Mouse (Mus musculus) cortical plate, adult 2 months (tissue): ENCODE measurements at regions not wholly inside any gene's neighbourhood (a gene's known extent, or its start where the extent isn't known, plus 50 kb on each side); places are given as distances from the start of the nearest gene placed in this dataset.

ENCODE experiments used
- H3K27ac ChIP-seq: fragments of 200-500 bp; 2 replicates; pipeline ENCODE4 v1.5.1; 2012; ENCODE audit warnings: low read length, control low read depth, inconsistent platforms; ENCODE audit not compliant: insufficient read depth
- H3K4me1 ChIP-seq: fragments of 200-500 bp; 2 replicates; pipeline ENCODE4 v1.6.1; 2011; ENCODE audit warnings: low read length; ENCODE audit not compliant: control insufficient read depth, insufficient read depth
- H3K4me3 ChIP-seq: fragments of 200-500 bp; 2 replicates; pipeline ENCODE4 v1.5.1; 2011; ENCODE audit warnings: mild to moderate bottlenecking, low read length, control low read depth; ENCODE audit not compliant: insufficient read depth
- CTCF ChIP-seq: fragments of 200-500 bp; IDR thresholded peaks from 2 replicates; pipeline ENCODE4 v1.5.1; 2011; ENCODE audit warnings: mild to moderate bottlenecking, control low read depth, low read length; ENCODE audit not compliant: insufficient read depth; ENCODE audit errors: extremely low read depth
- POLR2A ChIP-seq: fragments of 200-500 bp; IDR thresholded peaks from 2 replicates; pipeline ENCODE4 v1.6.1; 2011; ENCODE audit warnings: mild to moderate bottlenecking, low read length, control low read depth; ENCODE audit not compliant: insufficient read depth; ENCODE audit errors: extremely low read depth

DNA sequence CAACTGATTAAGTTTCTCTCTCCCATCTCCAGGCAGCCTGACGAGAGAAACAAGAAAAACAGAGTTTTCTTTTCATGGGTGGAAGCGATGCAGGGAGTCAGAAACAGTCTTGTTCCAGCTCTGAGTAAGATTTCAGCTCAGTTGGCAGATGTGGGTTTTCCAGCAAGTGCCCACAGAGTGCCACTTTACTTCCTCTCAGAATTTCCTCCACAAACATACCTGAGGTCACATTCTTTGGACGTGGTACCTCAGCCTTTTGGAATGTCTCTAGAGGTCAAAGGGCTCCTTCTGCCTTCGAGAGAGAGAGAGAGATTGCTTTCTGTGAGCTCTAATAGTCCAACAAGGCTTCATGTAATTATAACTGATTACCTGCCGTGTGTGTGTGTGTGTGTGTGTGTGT, 172.0 kb downstream of the Bcl2l11 start:
- H3K4me3 ChIP-seq, result no peak overlapping the region
- TF ChIP-seq POLR2A, result no peak
- TF ChIP-seq CTCF, result no peak
- H3K27ac ChIP-seq, result no peak overlapping the region

GRCm38 (mm10) chr2:128298996-128299395, 173.2 kb downstream of the Bcl2l11 start:
- TF ChIP-seq POLR2A (no peak), CTCF (no peak)
- Histone ChIP-seq H3K4me3 (no peak overlapping the region), H3K27ac (no peak overlapping the region), H3K4me1 (no peaks in the 10 kb centered on the region; the same call in 1 of the 2 replicates)

More for the DNA sequence above, 172.0 kb downstream of the Bcl2l11 start:
- no peaks in the 10 kb centered on the region; the same call in 1 of the 2 replicates for H3K4me1 ChIP-seq

DNA sequence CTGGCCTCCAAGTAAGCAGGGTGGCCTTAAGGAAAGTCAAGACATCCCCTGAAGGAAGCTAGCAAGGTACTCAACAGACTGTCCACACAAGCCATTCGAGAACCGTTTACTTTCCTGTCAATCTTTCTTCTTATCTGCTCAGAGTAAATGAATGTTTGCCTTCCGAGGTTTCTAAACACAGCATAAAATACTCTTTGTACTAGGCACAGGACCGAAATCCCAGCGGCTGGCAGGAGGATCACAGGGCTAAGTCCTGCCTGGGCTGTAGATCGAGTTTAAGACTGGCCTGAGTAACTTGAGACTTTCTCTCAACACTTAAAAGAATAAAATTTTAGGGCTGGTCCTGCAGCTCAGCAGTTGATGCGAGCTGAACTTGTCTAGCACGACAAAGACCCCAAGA, 175.9 kb downstream of the Bcl2l11 start:
- no peaks in the 10 kb centered on the region for H3K4me1 ChIP-seq

GRCm38 (mm10) chr2:128304063-128304712, 178.3 kb downstream of the Bcl2l11 start:
- TF ChIP-seq POLR2A (no peak), CTCF (no peak)
- H3K4me1 ChIP-seq, result no peaks in the 10 kb centered on the region
- no peak overlapping the region for H3K4me3 ChIP-seq
- no peak overlapping the region for H3K27ac ChIP-seq

More for the DNA sequence above, 175.9 kb downstream of the Bcl2l11 start:
- Histone ChIP-seq H3K27ac (no peak overlapping the region), H3K4me3 (no peak overlapping the region)
- TF ChIP-seq CTCF, result no peak
- no peak for TF ChIP-seq POLR2A

- Histone ChIP-seq H3K4me3 (no peak overlapping the region), H3K27ac (no peak overlapping the region), H3K4me1 (no peaks in the 10 kb centered on the region; the same call in 1 of the 2 replicates)
- TF ChIP-seq POLR2A (no peak), CTCF (no peak)
Measured at GRCm38 (mm10) chr2:128306693-128307092, 180.9 kb downstream of the Bcl2l11 start.

DNA sequence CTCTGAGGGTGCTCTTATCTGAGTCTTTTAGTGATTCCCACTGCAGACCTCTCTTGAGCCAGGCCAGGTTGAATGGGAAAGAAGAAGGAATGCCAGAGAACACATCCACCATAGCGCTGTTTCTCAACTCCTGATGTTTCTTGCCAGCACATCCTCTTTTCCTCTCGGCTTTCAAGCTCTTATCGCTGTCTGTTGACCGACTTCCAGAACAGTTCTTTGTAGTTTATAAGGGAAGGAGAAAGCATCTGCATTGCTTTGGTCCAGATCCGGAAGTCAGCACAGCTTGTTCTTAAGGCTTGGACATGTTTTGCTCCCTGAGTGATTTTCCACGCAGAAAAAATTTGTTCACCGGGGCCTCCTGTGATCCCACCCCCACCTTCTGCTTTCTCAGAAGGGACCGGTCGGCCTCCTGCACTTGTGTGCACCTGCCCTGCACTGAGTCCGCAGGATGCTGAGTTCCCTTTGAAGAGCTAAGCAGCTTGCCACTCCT, 183.7 kb downstream of the Bcl2l11 start:
- no peak for TF ChIP-seq POLR2A
- TF ChIP-seq CTCF, result no peak
- Histone ChIP-seq H3K4me3 (no peak overlapping the region), H3K27ac (no peak overlapping the region), H3K4me1 (no peaks in the 10 kb centered on the region; the same call in 1 of the 2 replicates)

DNA sequence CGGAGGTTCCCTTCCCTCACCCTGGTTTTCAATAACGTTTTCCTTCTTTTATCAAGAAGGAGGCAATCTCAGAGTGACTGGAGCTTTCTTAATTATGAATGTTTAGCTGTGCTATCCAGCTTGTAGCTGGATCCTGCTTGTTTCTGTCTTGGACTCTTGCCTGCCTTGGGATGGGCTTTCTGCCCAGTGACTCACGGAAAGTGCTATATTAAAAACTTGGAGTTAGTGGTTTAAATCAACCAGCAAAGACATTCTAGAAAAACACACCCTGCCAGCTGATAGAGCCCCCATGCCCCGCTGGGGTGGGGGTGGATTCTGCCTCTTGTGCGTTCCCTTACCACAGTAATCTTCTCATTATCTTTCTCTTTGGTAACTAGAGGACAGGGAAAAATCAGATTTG, 184.2 kb downstream of the Bcl2l11 start:
- no peak overlapping the region for H3K27ac ChIP-seq
- TF ChIP-seq CTCF (no peak), POLR2A (no peak)
- no peak overlapping the region for H3K4me3 ChIP-seq
- no peaks in the 10 kb centered on the region; the same call in 1 of the 2 replicates for H3K4me1 ChIP-seq

GRCm38 (mm10) chr2:128312084-128312594, 186.3 kb downstream of the Bcl2l11 start:
- TF ChIP-seq POLR2A, result no peak
- TF ChIP-seq CTCF, result no peak
- Histone ChIP-seq H3K27ac (no peak overlapping the region), H3K4me1 (no peaks in the 10 kb centered on the region; the same call in 1 of the 2 replicates), H3K4me3 (no peak overlapping the region)

- H3K27ac ChIP-seq, result no peak overlapping the region
- TF ChIP-seq POLR2A (no peak), CTCF (no peak)
- H3K4me3 ChIP-seq, result no peak overlapping the region
- no peaks in the 10 kb centered on the region; the same call in 1 of the 2 replicates for H3K4me1 ChIP-seq
Measured at GRCm38 (mm10) chr2:128312659-128313581, 187.1 kb downstream of the Bcl2l11 start.

- H3K27ac ChIP-seq, result no peak overlapping the region
- no peak for TF ChIP-seq POLR2A
- no peak for TF ChIP-seq CTCF
- no peak overlapping the region for H3K4me3 ChIP-seq
- H3K4me1 ChIP-seq, result no peaks in the 10 kb centered on the region; the same call in 1 of the 2 replicates
Measured at GRCm38 (mm10) chr2:128313582-128313918, 187.7 kb downstream of the Bcl2l11 start.
